Mouse (Mus musculus) adrenal gland (tissue): ENCODE measurements around the gene Xrcc2.

Experiments
- intact Hi-C: fragments of 180-260 bp; cut with DNase I; formaldehyde crosslinking; loops from one replicate; pipeline ENCODE4 v1.15.1; 2025

Gene Xrcc2

GRCm38 (mm10) chr5:25671696-25672520 is 33.7 kb downstream of the Xrcc2 start:
- intact Hi-C loops: no loop called here

- intact Hi-C loops: no loop called here
These were observed 34.6 kb downstream of the Xrcc2 start for GRCm38 (mm10) chr5:25671051-25671450.

- intact Hi-C loops: no loop called here
These were observed 37.3 kb downstream of the Xrcc2 start for GRCm38 (mm10) chr5:25668306-25668705.

GRCm38 (mm10) chr5:25666684-25667083 is 38.9 kb downstream of the Xrcc2 start:
- intact Hi-C loops: no loop called here

GRCm38 (mm10) chr5:25666108-25666507 is 39.5 kb downstream of the Xrcc2 start:
- intact Hi-C loops: no loop called here

- intact Hi-C loops: no loop called here
These were observed 40.1 kb downstream of the Xrcc2 start for GRCm38 (mm10) chr5:25665516-25665915.

GRCm38 (mm10) chr5:25663165-25663564 is 42.5 kb downstream of the Xrcc2 start:
- intact Hi-C loops: no loop called here

GRCm38 (mm10) chr5:25654578-25654987 is 51.0 kb downstream of the Xrcc2 start:
- intact Hi-C loops: no loop called here

- intact Hi-C loops: no loop called here
These were observed 52.2 kb downstream of the Xrcc2 start for GRCm38 (mm10) chr5:25653377-25653776.

- intact Hi-C loops: no loop called here
These were observed 53.2 kb downstream of the Xrcc2 start for GRCm38 (mm10) chr5:25652435-25652834.

GRCm38 (mm10) chr5:25645661-25646364 is 59.8 kb downstream of the Xrcc2 start:
- intact Hi-C loops: no loop called here

GRCm38 (mm10) chr5:25644509-25644908 is 61.1 kb downstream of the Xrcc2 start:
- intact Hi-C loops: no loop called here

GRCm38 (mm10) chr5:25642741-25643140 is 62.9 kb downstream of the Xrcc2 start:
- intact Hi-C loops: no loop called here
